Mouse (Mus musculus) adrenal gland, postnatal 4 days (tissue): ENCODE measurements around the gene Stx8. TPM values are rescaled to one million over a fixed set of nuclear protein-coding genes. Genes with fewer than 3 reads are reported as not detected.

Source experiments
- DNase-seq, 2 experiments: peaks; one replicate each; pipeline ENCODE4 v3.0.0; 2021 to 2022; ENCODE audit warnings: low spot score in 2 of 2, mixed read lengths in 2 of 2
- long read RNA-seq, 2 experiments: library from polyadenylated mRNA; stranded (forward); transcript quantifications; one replicate each; pipeline ENCODE4 v2.0.0; 2021
- total RNA-seq, 2 experiments: library from RNA; stranded (reverse); gene quantifications; 2 replicates each; pipeline ENCODE4 v1.2.3; 2021

Stx8 gene
- total RNA-seq = 10 to 100 TPM; 32.1 to 33.7 TPM
- long read RNA-seq, experiment 1, full-length matches to known transcripts = 31 of 39 reads
- long read RNA-seq, experiment 1, partial matches to known transcripts = 1 of 39 reads
- long read RNA-seq, experiment 1, other reads (novel, unspliced or antisense) = 7 of 39 reads
- long read RNA-seq, experiment 2, full-length matches to known transcripts = 28 of 39 reads
- long read RNA-seq, experiment 2, partial matches to known transcripts = 7 of 39 reads
- long read RNA-seq, experiment 2, other reads (novel, unspliced or antisense) = 4 of 39 reads

GRCm38 (mm10) chr11:67965905-67966878 is at the start of gene Stx8:
Gene Stx8, plus strand, starts transcription at chr11:67966193.
- DNase-seq = peak; percentile 87 to 96

- no peak for DNase-seq
These were observed 48.9 kb upstream of the Stx8 start for GRCm38 (mm10) chr11:67917126-67917525.

- no peak for DNase-seq
These were observed 46.4 kb upstream of the Stx8 start for GRCm38 (mm10) chr11:67919593-67919992.

- DNase-seq = no peak
These were observed 45.6 kb upstream of the Stx8 start for GRCm38 (mm10) chr11:67920226-67920960.

- DNase-seq = peak in 1 of 2 experiments; percentile 10
These were observed 44.7 kb upstream of the Stx8 start for GRCm38 (mm10) chr11:67921091-67921826.

GRCm38 (mm10) chr11:67921827-67922754 is 43.9 kb upstream of the Stx8 start, which contains the start of gene Usp43:
Gene Usp43, minus strand, starts transcription at chr11:67922153.
- peak; percentile 7 to 10 for DNase-seq

GRCm38 (mm10) chr11:67922755-67923125 is 43.3 kb upstream of the Stx8 start:
- DNase-seq = peak; percentile 10 to 28

GRCm38 (mm10) chr11:67923720-67924119 is 42.3 kb upstream of the Stx8 start:
- DNase-seq = no peak

- no peak for DNase-seq
These were observed 41.0 kb upstream of the Stx8 start for GRCm38 (mm10) chr11:67925000-67925399.

- no peak for DNase-seq
These were observed 39.5 kb upstream of the Stx8 start for GRCm38 (mm10) chr11:67926348-67927055.

GRCm38 (mm10) chr11:67932156-67932555 is 33.8 kb upstream of the Stx8 start:
- DNase-seq = no peak

- no peak for DNase-seq
These were observed 17.8 kb upstream of the Stx8 start for GRCm38 (mm10) chr11:67948229-67948628.

GRCm38 (mm10) chr11:67949475-67949874 is 16.5 kb upstream of the Stx8 start:
- no peak for DNase-seq

- no peak for DNase-seq
These were observed 12.4 kb upstream of the Stx8 start for GRCm38 (mm10) chr11:67953604-67954003.

GRCm38 (mm10) chr11:67954413-67954812 is 11.6 kb upstream of the Stx8 start:
- DNase-seq = no peak

GRCm38 (mm10) chr11:67964110-67964509 is 1.9 kb upstream of the Stx8 start:
- DNase-seq = no peak

- DNase-seq = peak; percentile 64 to 73
These were observed 630 bp upstream of the Stx8 start, which contains the start of gene Cfap52 for GRCm38 (mm10) chr11:67965242-67965883. Gene Cfap52, minus strand, starts transcription at chr11:67965651.

GRCm38 (mm10) chr11:67967831-67968230 is 1.8 kb downstream of the Stx8 start:
- no peak for DNase-seq
